Mouse (Mus musculus) ES-Bruce4 (cell line): ENCODE measurements at regions not wholly inside any gene's neighbourhood (a gene's known extent, or its start where the extent isn't known, plus 50 kb on each side); places are given as distances from the start of the nearest gene placed in this dataset.

ENCODE experiments used
- CTCF ChIP-seq: IDR thresholded peaks from one replicate; pipeline ENCODE4 v1.8.1; 2011; ENCODE audit warnings: low read depth, low read length
- POLR2A ChIP-seq: IDR thresholded peaks from one replicate; pipeline ENCODE4 v1.8.1; 2011; ENCODE audit warnings: low read length; ENCODE audit not compliant: insufficient read depth

DNA sequence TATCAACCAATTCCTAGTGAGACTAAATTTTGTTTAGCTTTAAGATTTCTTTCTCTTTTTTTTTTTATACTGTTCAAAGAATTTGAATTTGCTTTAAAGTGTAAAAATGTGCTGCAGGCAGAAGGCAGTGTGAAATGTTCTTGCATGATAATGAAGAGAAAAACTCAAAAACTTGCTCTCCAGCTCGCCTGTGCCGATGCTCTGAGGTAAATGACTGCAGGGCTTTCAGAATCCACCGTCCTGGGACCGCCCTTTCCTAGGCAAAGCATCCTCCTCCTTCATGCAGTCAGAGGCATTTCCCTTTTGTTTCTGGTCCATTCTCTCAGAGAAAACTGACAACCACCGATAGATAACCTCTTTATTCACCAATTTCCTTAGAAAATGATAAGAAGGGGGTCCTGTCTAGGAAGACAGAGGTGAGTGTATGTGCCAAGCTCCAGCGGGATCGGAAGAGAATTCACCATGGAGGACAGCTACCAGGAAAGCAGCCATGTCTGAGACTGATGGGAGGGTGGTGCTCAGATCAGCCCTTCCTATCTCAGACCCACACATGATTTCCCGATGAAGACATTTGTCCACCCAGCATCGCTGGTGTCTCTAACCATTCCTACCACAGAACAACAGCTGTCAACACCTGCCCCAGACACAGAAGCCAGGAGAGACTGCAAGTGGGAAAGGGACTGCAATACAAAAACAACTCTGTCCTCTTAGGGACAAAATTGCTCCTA is 91.5 kb downstream of the 1700020N01Rik start:
- TF ChIP-seq POLR2A (no peak), CTCF (no peak)
